Mouse (Mus musculus): ENCODE measurements at regions not wholly inside any gene's neighbourhood (a gene's known extent, or its start where the extent isn't known, plus 50 kb on each side); places are given as distances from the start of the nearest gene placed in this dataset.

GRCm38 (mm10) chr3:137056544-137057224 lies 284.2 kb upstream of the Emcn start:
- ATAC-seq (ENCODE audit: low read depth) (no peak), DNase-seq (no peak)
- H3K4me3 ChIP-seq (replicated peaks): no peak overlapping the region
- H3K27ac ChIP-seq: no peak overlapping the region
- H3K27me3 ChIP-seq: no peaks in the 10 kb centered on the region
- whole genome bisulfite sequencing (ENCODE audit: insufficient replicate concordance): 67% methylated on average over 6 of the region's 6 CpGs
- H3K4me1 ChIP-seq (replicated peaks): no peaks in the 10 kb centered on the region
- no peaks in the 10 kb centered on the region for H3K9me3 ChIP-seq (replicated peaks)
- H3K4me2 ChIP-seq: no peak overlapping the region
- H3K9ac ChIP-seq: no peak overlapping the region
- H3K36me3 ChIP-seq: no peaks in the 10 kb centered on the region

- DNase-seq (no peak), ATAC-seq (ENCODE audit: low read depth) (no peak)
- H3K27ac ChIP-seq: no peak overlapping the region
- no peak overlapping the region for H3K4me3 ChIP-seq (replicated peaks)
- H3K27me3 ChIP-seq: no peaks in the 10 kb centered on the region
- H3K36me3 ChIP-seq: no peaks in the 10 kb centered on the region
- no peaks in the 10 kb centered on the region for H3K4me1 ChIP-seq (replicated peaks)
- H3K9ac ChIP-seq: no peak overlapping the region
- no peaks in the 10 kb centered on the region for H3K9me3 ChIP-seq (replicated peaks)
- H3K4me2 ChIP-seq: no peak overlapping the region
- 69% methylated on average over 6 of the region's 6 CpGs for whole genome bisulfite sequencing (ENCODE audit: insufficient replicate concordance)
Observed at GRCm38 (mm10) chr3:137057225-137057910, 283.5 kb upstream of the Emcn start.

DNA sequence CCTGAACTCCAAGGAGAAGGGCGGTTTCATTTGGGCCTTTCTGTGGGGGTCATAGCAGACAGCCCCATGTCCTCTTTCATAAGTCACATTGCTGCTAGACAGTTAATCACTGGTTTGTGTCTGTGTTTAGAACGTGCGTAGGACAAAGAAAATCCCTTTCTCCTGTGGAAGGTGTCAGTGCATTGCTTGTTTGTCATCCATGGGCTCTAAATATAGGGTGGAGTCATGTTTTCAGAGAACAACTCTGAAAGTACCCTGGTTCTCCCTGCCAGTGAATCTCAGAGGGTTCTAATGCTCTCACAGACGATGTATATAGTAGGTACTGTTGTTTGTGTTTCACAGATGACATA lies 283.0 kb upstream of the Emcn start:
- ATAC-seq (ENCODE audit: low read depth) (no peak), DNase-seq (no peak)
- H3K27ac ChIP-seq: no peak overlapping the region
- no peak overlapping the region for H3K9ac ChIP-seq
- 71% methylated on average over 4 of the region's 4 CpGs for WGBS (ENCODE audit: insufficient replicate concordance)
- H3K4me3 ChIP-seq (replicated peaks): no peak overlapping the region
- H3K4me2 ChIP-seq: no peak overlapping the region
- H3K27me3 ChIP-seq: no peaks in the 10 kb centered on the region
- no peaks in the 10 kb centered on the region for H3K4me1 ChIP-seq (replicated peaks)
- no peaks in the 10 kb centered on the region for H3K36me3 ChIP-seq
- no peaks in the 10 kb centered on the region for H3K9me3 ChIP-seq (replicated peaks)

GRCm38 (mm10) chr3:137062067-137062466 lies 278.8 kb upstream of the Emcn start:
- Histone ChIP-seq H3K9ac (no peak overlapping the region), H3K36me3 (no peaks in the 10 kb centered on the region), H3K4me3 (replicated peaks) (no peak overlapping the region), H3K9me3 (replicated peaks) (no peaks in the 10 kb centered on the region), H3K4me2 (no peak overlapping the region), H3K27me3 (no peaks in the 10 kb centered on the region), H3K27ac (no peak overlapping the region), H3K4me1 (replicated peaks) (no peaks in the 10 kb centered on the region)
- no peak for DNase-seq
- WGBS (ENCODE audit: insufficient replicate concordance): 54% methylated on average over 2 of the region's 2 CpGs
- ATAC-seq (ENCODE audit: low read depth): no peak

DNA sequence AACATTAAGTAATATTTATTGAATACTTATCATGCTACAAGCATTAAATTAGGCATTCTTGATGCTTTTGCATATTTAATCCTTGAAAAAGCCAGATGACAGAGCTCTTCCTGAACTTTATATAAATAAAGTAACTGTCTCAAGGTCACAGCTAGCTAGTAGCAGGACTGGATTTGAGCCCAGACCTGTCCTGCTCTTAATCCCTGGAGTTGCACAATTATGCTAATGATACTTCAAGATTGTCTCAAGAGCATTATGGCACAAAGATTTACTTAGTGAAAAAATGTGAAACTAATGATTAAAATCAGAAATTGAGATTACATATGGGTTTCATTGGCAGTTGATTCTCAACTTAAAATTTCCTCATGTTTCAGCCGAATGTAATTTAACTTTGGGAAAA lies 273.5 kb upstream of the Emcn start:
- Histone ChIP-seq H3K36me3 (no peaks in the 10 kb centered on the region), H3K4me1 (replicated peaks) (no peaks in the 10 kb centered on the region), H3K9ac (no peak overlapping the region), H3K4me2 (no peak overlapping the region), H3K27ac (no peak overlapping the region), H3K4me3 (replicated peaks) (no peak overlapping the region), H3K9me3 (replicated peaks) (no peaks in the 10 kb centered on the region), H3K27me3 (no peaks in the 10 kb centered on the region)
- DNase-seq: no peak
- ATAC-seq (ENCODE audit: low read depth): no peak
- 65% methylated on average over 1 of the region's 1 CpGs for WGBS (ENCODE audit: insufficient replicate concordance)

- H3K4me2 ChIP-seq: no peak overlapping the region
- no peaks in the 10 kb centered on the region for H3K9me3 ChIP-seq (replicated peaks)
- no peaks in the 10 kb centered on the region for H3K27me3 ChIP-seq
- no peaks in the 10 kb centered on the region for H3K36me3 ChIP-seq
- H3K4me3 ChIP-seq (replicated peaks): no peak overlapping the region
- no peaks in the 10 kb centered on the region for H3K4me1 ChIP-seq (replicated peaks)
- WGBS (ENCODE audit: insufficient replicate concordance): 67% methylated on average over 3 of the region's 3 CpGs
- no peak overlapping the region for H3K9ac ChIP-seq
- ATAC-seq (ENCODE audit: low read depth) (no peak), DNase-seq (no peak)
- H3K27ac ChIP-seq: no peak overlapping the region
Observed at GRCm38 (mm10) chr3:137069334-137069733, 271.5 kb upstream of the Emcn start.

GRCm38 (mm10) chr3:137077718-137078599 lies 262.9 kb upstream of the Emcn start:
- no peak overlapping the region for H3K9ac ChIP-seq
- DNase-seq: no peak
- H3K4me2 ChIP-seq: no peak overlapping the region
- H3K36me3 ChIP-seq: no peaks in the 10 kb centered on the region
- ATAC-seq (ENCODE audit: low read depth): no peak
- H3K4me3 ChIP-seq (replicated peaks): no peak overlapping the region
- H3K9me3 ChIP-seq (replicated peaks): no peaks in the 10 kb centered on the region
- WGBS (ENCODE audit: insufficient replicate concordance): 71% methylated on average over 13 of the region's 13 CpGs
- no peaks in the 10 kb centered on the region for H3K4me1 ChIP-seq (replicated peaks)
- H3K27ac ChIP-seq: no peak overlapping the region
- no peaks in the 10 kb centered on the region for H3K27me3 ChIP-seq

- Histone ChIP-seq H3K4me1 (replicated peaks) (no peaks in the 10 kb centered on the region), H3K27me3 (no peaks in the 10 kb centered on the region), H3K9ac (no peak overlapping the region), H3K36me3 (no peaks in the 10 kb centered on the region), H3K4me2 (no peak overlapping the region), H3K4me3 (replicated peaks) (no peak overlapping the region), H3K27ac (no peak overlapping the region), H3K9me3 (replicated peaks) (no peaks in the 10 kb centered on the region)
- DNase-seq (no peak), ATAC-seq (ENCODE audit: low read depth) (no peak)
- 60% methylated on average over 3 of the region's 3 CpGs for WGBS (ENCODE audit: insufficient replicate concordance)
Observed at GRCm38 (mm10) chr3:137078600-137078975, 262.3 kb upstream of the Emcn start.

- Histone ChIP-seq H3K4me3 (replicated peaks) (no peak overlapping the region), H3K9ac (no peak overlapping the region), H3K27ac (no peak overlapping the region), H3K27me3 (no peaks in the 10 kb centered on the region), H3K4me2 (no peak overlapping the region), H3K9me3 (replicated peaks) (no peaks in the 10 kb centered on the region), H3K4me1 (replicated peaks) (no peaks in the 10 kb centered on the region), H3K36me3 (no peaks in the 10 kb centered on the region)
- 70% methylated on average over 8 of the region's 8 CpGs for WGBS (ENCODE audit: insufficient replicate concordance)
- DNase-seq (no peak), ATAC-seq (ENCODE audit: low read depth) (no peak)
Observed at GRCm38 (mm10) chr3:137086896-137087295, 254.0 kb upstream of the Emcn start.

DNA sequence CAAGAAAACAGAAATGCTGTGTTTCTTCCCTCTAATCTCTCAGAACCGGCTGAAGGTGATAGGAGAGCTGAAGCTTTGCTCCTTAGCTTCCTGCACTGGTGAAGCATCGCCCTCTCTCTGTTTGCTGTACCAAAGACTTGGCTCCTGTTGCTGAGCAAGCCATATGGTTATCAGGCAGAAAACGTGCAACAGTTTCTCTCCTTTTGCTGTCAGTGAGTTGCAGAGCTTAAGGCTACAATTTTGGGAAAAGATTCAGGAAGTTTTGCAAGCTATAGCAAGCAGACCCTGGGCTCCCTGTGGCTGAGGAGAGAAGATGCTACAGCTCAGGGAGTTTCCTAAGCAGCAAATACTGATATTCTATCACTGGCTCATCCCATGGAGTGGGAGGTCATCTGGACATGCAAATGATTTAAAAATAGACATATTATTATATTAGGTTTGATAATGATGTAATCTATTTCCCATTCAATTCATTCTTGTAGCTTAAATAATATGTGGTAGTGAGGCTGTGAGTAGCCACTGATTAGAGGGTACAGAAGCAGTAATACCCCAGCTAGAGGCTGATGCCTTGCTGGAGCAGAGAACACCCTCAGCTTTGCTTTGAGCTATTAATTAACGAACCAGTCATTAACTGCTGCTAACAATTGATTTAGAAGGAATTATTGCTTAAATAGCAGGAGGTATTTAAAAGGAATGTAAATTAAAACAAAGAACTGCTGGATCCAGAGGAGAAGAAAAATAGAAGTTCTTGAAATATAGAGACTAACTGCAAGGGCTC lies 240.1 kb upstream of the Emcn start:
- 38% methylated on average over 4 of the region's 4 CpGs for WGBS (ENCODE audit: insufficient replicate concordance)
- no peak overlapping the region for H3K9ac ChIP-seq

DNA sequence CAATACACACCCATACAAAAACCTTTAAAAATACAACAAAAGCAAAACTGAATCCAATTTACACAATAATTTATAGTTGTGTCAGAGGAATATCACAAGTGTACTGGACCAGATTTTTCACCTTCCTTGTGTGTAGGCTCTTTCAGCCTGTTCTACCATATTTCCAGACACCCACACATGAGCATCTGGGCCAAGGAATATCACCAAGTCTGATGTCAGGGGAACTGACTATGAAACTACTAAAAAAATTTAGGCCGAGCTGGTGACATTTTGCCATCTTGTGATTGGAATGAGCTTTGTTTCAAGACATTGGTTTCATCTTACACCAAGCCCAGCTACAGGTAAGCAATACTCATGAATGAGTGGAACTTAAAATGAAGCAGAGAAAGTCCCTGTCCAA lies 234.9 kb upstream of the Emcn start:
- no peak for DNase-seq
- no peaks in the 10 kb centered on the region for H3K27me3 ChIP-seq

More for the DNA sequence above, 240.1 kb upstream of the Emcn start:
- no peak overlapping the region for H3K4me2 ChIP-seq
- ATAC-seq (ENCODE audit: low read depth): no peak
- no peaks in the 10 kb centered on the region for H3K9me3 ChIP-seq (replicated peaks)
- no peak overlapping the region for H3K4me3 ChIP-seq (replicated peaks)
- no peaks in the 10 kb centered on the region for H3K4me1 ChIP-seq (replicated peaks)
- H3K27me3 ChIP-seq: no peaks in the 10 kb centered on the region
- no peak overlapping the region for H3K27ac ChIP-seq
- DNase-seq: no peak
- no peaks in the 10 kb centered on the region for H3K36me3 ChIP-seq

More for the DNA sequence above, 234.9 kb upstream of the Emcn start:
- Histone ChIP-seq H3K4me1 (replicated peaks) (no peaks in the 10 kb centered on the region), H3K36me3 (no peaks in the 10 kb centered on the region), H3K9ac (no peak overlapping the region), H3K27ac (no peak overlapping the region), H3K4me3 (replicated peaks) (no peak overlapping the region), H3K4me2 (no peak overlapping the region), H3K9me3 (replicated peaks) (no peaks in the 10 kb centered on the region)
- WGBS (ENCODE audit: insufficient replicate concordance): 66% methylated on average over 1 of the region's 1 CpGs
- ATAC-seq (ENCODE audit: low read depth): no peak

All from liver, embryonic 13.5 days (tissue).